Mouse (Mus musculus) stomach, embryonic 14.5 days (tissue): ENCODE measurements around the gene Tlr7. TPM values are rescaled to one million over a fixed set of nuclear protein-coding genes. Genes with fewer than 3 reads are reported as not detected.
"Not testable (repeated sequence)": the region's sequence is repeated elsewhere in the genome, so short reads cannot be mapped to it uniquely, and the experiment has no call there.

Source experiments
- ATAC-seq: fragments of 200-750 bp; cut with Nextera tagmentation; 2 replicates; pipeline ENCODE4 v1.8.0; 2017; ENCODE audit warnings: low read depth, moderate TSS enrichment; ENCODE audit not compliant: insufficient number of reproducible peaks, insufficient read depth, low FRiP score
- H3K27ac ChIP-seq: fragments of 300-500 bp; sonication (generic); 2 replicates; pipeline ENCODE4 v1.5.1; 2014; ENCODE audit warnings: mild to moderate bottlenecking, low read length, moderate library complexity, mixed read lengths
- H3K27me3 ChIP-seq: fragments of 300-500 bp; sonication (generic); 2 replicates; pipeline ENCODE4 v1.6.1; 2014; ENCODE audit warnings: low read length, control low read depth, mixed read lengths; ENCODE audit not compliant: control insufficient read depth, insufficient read depth
- H3K36me3 ChIP-seq: fragments of 300-500 bp; sonication (generic); 2 replicates; pipeline ENCODE4 v1.6.1; 2014; ENCODE audit warnings: mild to moderate bottlenecking, control low read depth, low read length, moderate library complexity, mixed read lengths; ENCODE audit not compliant: control insufficient read depth, insufficient read depth
- H3K4me1 ChIP-seq: fragments of 300-500 bp; sonication (generic); 2 replicates; pipeline ENCODE4 v1.6.1; 2014; ENCODE audit warnings: low read length, control low read depth, mixed read lengths; ENCODE audit not compliant: control insufficient read depth, insufficient read depth
- H3K4me2 ChIP-seq: fragments of 300-500 bp; sonication (generic); replicated peaks from 2 replicates; pipeline ENCODE4 v1.6.1; 2014; ENCODE audit warnings: low read depth, low read length, control low read depth
- H3K4me3 ChIP-seq: fragments of 300-500 bp; sonication (generic); 2 replicates; pipeline ENCODE4 v1.5.1; 2014; ENCODE audit warnings: low read depth, low read length, control low read depth
- H3K9ac ChIP-seq: fragments of 300-500 bp; sonication (generic); replicated peaks from 2 replicates; pipeline ENCODE4 v1.6.1; 2014; ENCODE audit warnings: low read depth, mild to moderate bottlenecking, control low read depth, low read length, moderate library complexity, mixed read lengths
- H3K9me3 ChIP-seq: fragments of 300-500 bp; sonication (generic); 2 replicates; pipeline ENCODE4 v1.6.1; 2016; ENCODE audit warnings: low read depth, low read length, control low read depth; ENCODE audit not compliant: control insufficient read depth
- WGBS: fragments of 180-500 bp; shearing (Covaris S2); extraction: QIAGEN DNeasy Blood & Tissue Kit; methylation state at CpG from one replicate; pipeline ENCODE4 v1.1.7; 2014; 5-methylcytosine and 5-hydroxymethylcytosine counted together
- polyA plus RNA-seq: library from polyadenylated mRNA; unstranded; fragments of >200 nt; fragmentation: Nextera tagmentation; extraction: Ambion mirVana; gene quantifications from 2 replicates; pipeline ENCODE4 v1.2.1, GENCODE M21; 2014

Tlr7 gene
- polyA plus RNA-seq, 1 experiment from 2014 or later: 0.88 TPM

GRCm38 (mm10) chrX:167323742-167324141, 6.6 kb downstream of the Tlr7 start:
- no peak overlapping the region for H3K4me3 ChIP-seq
- H3K4me1 ChIP-seq: no peaks in the 10 kb centered on the region
- no peak overlapping the region for H3K9ac ChIP-seq
- H3K27me3 ChIP-seq: no peaks in the 10 kb centered on the region
- H3K36me3 ChIP-seq: no peaks in the 10 kb centered on the region
- no peak for ATAC-seq
- WGBS: 65% methylated on average over 1 of the region's 1 CpGs
- no peaks in the 10 kb centered on the region for H3K9me3 ChIP-seq
- no peak overlapping the region for H3K27ac ChIP-seq
- H3K4me2 ChIP-seq: no peak overlapping the region

DNA sequence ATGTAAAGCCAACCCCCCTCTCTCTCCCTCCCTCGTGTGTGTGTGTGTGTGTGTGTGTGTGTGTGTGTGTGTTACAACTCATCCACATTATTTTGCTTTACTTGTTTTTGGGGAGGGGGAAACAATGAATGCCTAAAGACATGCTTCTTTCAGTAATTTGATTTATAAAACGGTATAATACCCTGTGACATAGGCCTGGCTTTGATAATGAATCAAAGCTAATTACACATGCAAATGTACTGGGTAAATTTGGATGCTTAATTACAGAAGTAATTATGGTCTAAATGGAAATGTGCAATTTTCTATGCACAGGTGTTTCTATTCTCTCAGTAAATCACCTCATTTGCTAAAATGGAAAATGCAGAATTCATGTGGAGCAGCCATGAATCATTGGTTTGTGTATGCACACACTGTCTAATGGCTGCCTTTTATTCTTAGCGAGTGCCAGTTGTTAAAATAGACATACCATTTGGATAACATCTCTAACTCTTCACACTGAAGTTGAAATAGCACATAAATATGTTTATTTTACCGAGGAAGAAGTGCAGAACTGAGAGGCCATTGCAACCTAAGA, 9.0 kb downstream of the Tlr7 start:
- H3K4me3 ChIP-seq: no peak overlapping the region
- H3K36me3 ChIP-seq: no peaks in the 10 kb centered on the region
- no peak overlapping the region for H3K27ac ChIP-seq
- 60% methylated on average over 4 of the region's 4 CpGs for WGBS
- no peaks in the 10 kb centered on the region for H3K9me3 ChIP-seq
- no peak for ATAC-seq
- H3K27me3 ChIP-seq: no peaks in the 10 kb centered on the region
- no peaks in the 10 kb centered on the region for H3K4me1 ChIP-seq
- no peak overlapping the region for H3K9ac ChIP-seq
- H3K4me2 ChIP-seq: no peak overlapping the region

- no peak overlapping the region for H3K9ac ChIP-seq
- H3K4me1 ChIP-seq: no peaks in the 10 kb centered on the region
- H3K4me2 ChIP-seq: no peak overlapping the region
- H3K27me3 ChIP-seq: no peaks in the 10 kb centered on the region
- H3K36me3 ChIP-seq: no peaks in the 10 kb centered on the region
- H3K9me3 ChIP-seq: no peaks in the 10 kb centered on the region
- ATAC-seq: no peak
- H3K4me3 ChIP-seq: no peak overlapping the region
- no peak overlapping the region for H3K27ac ChIP-seq
- 56% methylated on average over 4 of the region's 4 CpGs for WGBS
Measured at GRCm38 (mm10) chrX:167318819-167319396, 11.4 kb downstream of the Tlr7 start.

DNA sequence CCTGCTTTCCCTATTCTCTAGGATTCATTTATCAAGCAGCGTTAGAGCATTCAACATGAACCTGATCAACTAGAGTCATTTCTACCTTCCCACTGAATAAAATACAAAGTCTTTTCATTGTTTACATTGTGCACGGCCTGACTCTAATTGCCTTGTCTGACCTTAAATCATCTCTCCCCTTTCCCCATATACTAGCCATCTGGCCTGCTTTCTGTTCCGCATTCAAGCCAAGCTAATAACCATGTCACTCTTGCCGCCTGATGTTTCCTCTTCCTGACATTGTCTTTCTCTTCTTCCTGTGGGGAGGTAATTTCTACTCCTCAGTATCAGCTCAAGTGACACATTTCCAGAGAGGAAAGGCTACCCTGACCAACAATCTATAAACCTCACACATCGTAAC, 14.6 kb downstream of the Tlr7 start:
- Histone ChIP-seq H3K9ac (no peak overlapping the region), H3K4me2 (no peak overlapping the region), H3K27ac (no peak overlapping the region), H3K27me3 (no peaks in the 10 kb centered on the region), H3K9me3 (no peaks in the 10 kb centered on the region), H3K4me3 (no peak overlapping the region), H3K36me3 (no peaks in the 10 kb centered on the region), H3K4me1 (no peaks in the 10 kb centered on the region)
- no peak for ATAC-seq
- 65% methylated on average over 5 of the region's 5 CpGs for WGBS

- ATAC-seq: no peak
Measured at GRCm38 (mm10) chrX:167315093-167315726, 15.1 kb downstream of the Tlr7 start.

GRCm38 (mm10) chrX:167302061-167302460, 28.3 kb downstream of the Tlr7 start:
- not testable (repeated sequence) for H3K4me3 ChIP-seq, H3K9me3 ChIP-seq, ATAC-seq, H3K4me1 ChIP-seq, H3K4me2 ChIP-seq, H3K9ac ChIP-seq, H3K27me3 ChIP-seq, H3K27ac ChIP-seq, H3K36me3 ChIP-seq
- no CpG with 5 or more reads among the region's 1 CpGs for WGBS

More at GRCm38 (mm10) chrX:167315093-167315726, 15.1 kb downstream of the Tlr7 start:
- no peaks in the 10 kb centered on the region for H3K4me1 ChIP-seq
- H3K36me3 ChIP-seq: no peaks in the 10 kb centered on the region
- WGBS: 61% methylated on average over 4 of the region's 4 CpGs
- no peak overlapping the region for H3K9ac ChIP-seq
- no peak overlapping the region for H3K4me3 ChIP-seq
- H3K4me2 ChIP-seq: no peak overlapping the region
- H3K27ac ChIP-seq: no peak overlapping the region
- H3K27me3 ChIP-seq: no peaks in the 10 kb centered on the region
- no peaks in the 10 kb centered on the region for H3K9me3 ChIP-seq

DNA sequence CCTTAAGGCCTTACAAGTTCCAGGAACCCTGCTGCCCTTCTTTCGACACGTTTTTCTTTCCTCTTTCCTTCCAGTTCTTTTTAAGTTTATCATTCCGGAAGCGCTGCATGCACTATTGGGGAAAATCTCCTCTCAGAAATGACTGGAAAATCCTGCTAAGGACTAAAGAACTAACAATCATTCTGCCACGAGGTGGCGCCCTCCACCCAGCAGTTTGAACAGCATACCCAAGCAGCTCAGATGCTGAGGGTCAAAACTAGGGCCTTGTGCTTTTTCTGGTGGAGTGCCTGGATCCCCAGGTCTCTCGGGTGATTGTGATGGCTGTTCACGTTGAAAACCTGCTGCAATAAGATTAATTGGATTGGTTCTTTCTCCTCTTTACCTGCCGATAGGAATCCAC, 53.4 kb downstream of the Tlr7 start:
- Histone ChIP-seq H3K9ac (no peak overlapping the region), H3K4me2 (peak overlapping the region; percentile 37), H3K27me3 (no peaks in the 10 kb centered on the region), H3K4me1 (no peaks in the 10 kb centered on the region), H3K36me3 (no peaks in the 10 kb centered on the region), H3K27ac (no peak overlapping the region), H3K4me3 (0 out of 2 replicates have a peak overlapping the region, but pooled peaks have one; percentile 9), H3K9me3 (no peaks in the 10 kb centered on the region)
- peak; percentile 65; the same call in 1 of the 2 replicates for ATAC-seq
- 23% methylated on average over 9 of the region's 9 CpGs for WGBS

DNA sequence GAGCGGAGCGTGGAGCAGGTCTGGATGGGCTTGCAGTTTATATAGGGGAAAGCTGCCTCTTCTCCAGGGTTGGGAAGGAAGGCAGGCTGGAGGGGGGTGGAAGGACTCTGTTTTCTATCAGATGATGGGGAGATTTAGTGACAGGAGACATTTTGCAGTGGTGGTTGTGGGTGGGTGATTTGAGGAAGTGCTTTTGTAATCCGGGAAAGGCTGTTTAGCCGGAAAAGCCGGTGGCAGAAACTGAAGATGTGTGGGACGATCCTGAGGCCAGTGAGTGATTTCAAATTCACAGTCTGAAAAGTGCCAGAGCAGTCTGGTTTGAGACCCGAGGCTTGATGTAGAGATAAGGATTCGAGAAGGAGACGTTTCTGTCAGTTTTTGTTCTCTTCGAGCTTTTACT, 53.8 kb downstream of the Tlr7 start:
- H3K36me3 ChIP-seq: no peaks in the 10 kb centered on the region
- no peaks in the 10 kb centered on the region for H3K27me3 ChIP-seq
- no peaks in the 10 kb centered on the region for H3K4me1 ChIP-seq
- H3K27ac ChIP-seq: no peak overlapping the region
- peak overlapping the region; percentile 37 for H3K4me2 ChIP-seq
- no peaks in the 10 kb centered on the region for H3K9me3 ChIP-seq
- ATAC-seq: peak; percentile 46; the same call in 1 of the 2 replicates
- 48% methylated on average over 10 of the region's 10 CpGs for WGBS
- 0 out of 2 replicates have a peak overlapping the region, but pooled peaks have one; percentile 9 for H3K4me3 ChIP-seq
- 0 out of 2 replicates have a peak overlapping the region, but pooled peaks have one; percentile 18 for H3K9ac ChIP-seq
